Mouse (Mus musculus): Measurements from ENCODE around the gene Bcas1. TPM values are rescaled to one million over a fixed set of nuclear protein-coding genes. Genes with fewer than 3 reads are reported as not detected.
A peak's percentile ranks its signal among the peaks of the same experiment; 100 is the strongest.

Gene Bcas1
- total RNA-seq, 1 experiment: 2.9 TPM

DNA sequence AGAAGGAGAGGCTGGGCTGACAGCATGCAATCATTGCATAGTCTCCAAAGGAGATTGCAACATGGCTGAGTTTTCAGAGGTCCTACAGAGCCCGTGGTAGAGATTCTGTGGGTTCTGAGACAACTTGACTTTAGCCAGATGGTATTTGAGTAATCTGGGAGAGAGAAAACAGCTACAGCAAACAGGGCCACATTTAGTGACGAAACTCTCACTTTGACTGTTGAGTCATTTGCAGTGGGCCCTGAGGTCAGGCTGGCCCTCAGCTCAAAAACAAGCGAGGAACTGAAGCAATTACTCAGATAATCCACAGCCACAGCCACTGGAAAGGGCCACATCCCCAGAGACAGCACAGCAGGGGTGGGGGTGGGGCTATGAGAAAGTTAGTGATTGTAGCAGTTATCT, 105.6 kb downstream of the Bcas1 start:
- TF ChIP-seq MAFK (IDR thresholded peaks at IDR 0.05; ENCODE audit: insufficient read depth, low read depth, low read length) (no peak), ZC3H11A (IDR thresholded peaks at IDR 0.05; ENCODE audit: borderline replicate concordance, low read depth, low read length) (no peak), ZNF384 (IDR thresholded peaks at IDR 0.05; ENCODE audit: low read depth, low read length) (no peak), CHD2 (IDR thresholded peaks at IDR 0.05; ENCODE audit: low read depth, low read length) (no peak), HCFC1 (IDR thresholded peaks at IDR 0.05; ENCODE audit: borderline replicate concordance, insufficient read depth, low read length) (no peak)
- Histone ChIP-seq H3K36me3 (ENCODE audit: control insufficient read depth, insufficient read depth, low read length, poor library complexity, severe bottlenecking) (no peaks in the 10 kb centered on the region), H3K27ac (ENCODE audit: insufficient read depth, low read depth, low read length, poor library complexity, severe bottlenecking) (no peak overlapping the region), H3K9ac (ENCODE audit: insufficient read depth, low read depth, low read length, poor library complexity, severe bottlenecking) (no peak overlapping the region), H3K9me3 (ENCODE audit: control insufficient read depth, insufficient read depth, low read depth, low read length) (no peaks in the 10 kb centered on the region), H3K4me3 (ENCODE audit: insufficient read depth in 1 of 2, low read depth in 1 of 2, low read length in 2 of 2, poor library complexity in 1 of 2, severe bottlenecking in 1 of 2) (no peak overlapping the region), H3K4me1 (ENCODE audit: control insufficient read depth in 2 of 2, insufficient read depth in 2 of 2, low read length in 2 of 2, poor library complexity in 1 of 2) (peaks cover 2 to 9% of the 10 kb centered on the region in 2 experiments; a peak in 2 of 4 replicates)
- no peak for DNase-seq (ENCODE audit: low read depth, low spot score)
- in situ Hi-C loops (cut with MboI; ENCODE audit: low sequenced_read_pairs in 2 of 2, unreplicated experiment in 2 of 2): no loop called here

DNA sequence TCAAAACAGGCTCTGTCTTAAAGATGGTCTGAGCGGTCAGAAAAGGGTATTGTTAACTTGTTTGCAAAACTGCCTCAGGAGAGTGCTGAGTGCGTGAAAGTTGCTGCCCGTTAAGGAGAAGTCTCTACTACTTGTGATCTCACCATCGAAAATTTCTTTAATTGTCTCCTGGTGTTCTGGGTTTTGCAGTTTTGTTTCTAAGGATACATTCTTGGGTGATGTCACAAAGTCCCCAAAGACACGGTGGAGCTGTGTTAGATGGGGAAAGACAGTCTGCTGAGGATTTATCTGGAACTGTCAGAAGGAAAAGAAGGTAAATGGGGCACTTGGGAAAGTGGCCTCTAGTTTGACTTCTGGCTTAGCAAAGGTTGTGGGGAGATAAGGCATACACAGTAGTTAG, 106.1 kb downstream of the Bcas1 start:
- Histone ChIP-seq H3K9me3 (ENCODE audit: control insufficient read depth, insufficient read depth, low read depth, low read length) (no peaks in the 10 kb centered on the region), H3K4me3 (ENCODE audit: insufficient read depth in 1 of 2, low read depth in 1 of 2, low read length in 2 of 2, poor library complexity in 1 of 2, severe bottlenecking in 1 of 2) (no peak overlapping the region), H3K27ac (ENCODE audit: insufficient read depth, low read depth, low read length, poor library complexity, severe bottlenecking) (no peak overlapping the region), H3K4me1 (ENCODE audit: control insufficient read depth in 2 of 2, insufficient read depth in 2 of 2, low read length in 2 of 2, poor library complexity in 1 of 2) (peaks cover 2 to 9% of the 10 kb centered on the region in 2 experiments; a peak in 2 of 4 replicates), H3K9ac (ENCODE audit: insufficient read depth, low read depth, low read length, poor library complexity, severe bottlenecking) (no peak overlapping the region), H3K36me3 (ENCODE audit: control insufficient read depth, insufficient read depth, low read length, poor library complexity, severe bottlenecking) (no peaks in the 10 kb centered on the region)
- no peak for DNase-seq (ENCODE audit: low read depth, low spot score)
- TF ChIP-seq CHD2 (IDR thresholded peaks at IDR 0.05; ENCODE audit: low read depth, low read length) (no peak), HCFC1 (IDR thresholded peaks at IDR 0.05; ENCODE audit: borderline replicate concordance, insufficient read depth, low read length) (no peak)
- in situ Hi-C loops (cut with MboI; ENCODE audit: low sequenced_read_pairs in 2 of 2, unreplicated experiment in 2 of 2): no loop called here

DNA sequence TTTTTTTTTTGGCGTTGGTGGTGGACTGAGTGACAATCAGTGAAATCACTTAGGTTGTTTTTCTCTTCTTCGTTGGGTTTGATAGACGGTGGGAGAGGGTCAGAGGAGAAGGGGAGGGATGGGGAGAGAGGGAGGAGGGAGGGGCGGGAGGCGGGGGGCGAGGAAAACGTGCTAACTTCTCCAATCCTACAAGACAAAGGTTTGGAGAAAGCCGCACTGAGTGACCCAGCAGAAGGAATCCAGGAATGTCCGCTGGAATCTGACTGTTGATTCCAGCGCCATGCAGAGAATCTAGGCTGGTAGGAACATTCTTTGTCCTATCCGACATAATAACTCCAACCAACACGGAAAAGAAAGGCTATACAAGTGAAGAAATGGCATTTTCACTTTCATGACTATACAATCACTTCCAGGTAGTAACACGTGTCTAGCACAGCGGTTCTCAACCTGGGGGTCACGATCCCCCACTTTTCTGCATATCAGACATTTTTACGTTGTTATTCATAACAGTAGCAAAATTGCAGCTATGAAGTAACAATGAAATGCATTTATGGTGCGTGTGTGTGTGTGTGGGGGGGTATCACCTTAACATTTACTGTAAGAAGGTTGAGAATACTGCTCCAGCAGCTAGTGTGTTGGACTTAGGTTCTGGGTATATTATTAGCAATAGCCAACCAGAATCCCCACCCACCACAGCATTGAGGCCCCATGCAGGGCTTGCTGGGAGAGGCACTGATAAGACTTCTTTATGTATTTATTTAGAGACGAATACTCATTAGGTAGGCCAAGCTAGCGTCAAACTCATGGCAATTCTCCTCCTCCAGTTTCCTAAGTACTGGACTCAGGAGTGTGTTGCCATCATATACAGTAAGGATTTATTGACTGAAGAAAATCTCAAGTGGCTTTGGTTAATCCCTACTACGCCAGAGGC, 107.8 kb downstream of the Bcas1 start:
- H3K9ac ChIP-seq (ENCODE audit: insufficient read depth, low read depth, low read length, poor library complexity, severe bottlenecking): peak overlapping the region; percentile 70
- peaks cover 2 to 9% of the 10 kb centered on the region in 2 experiments; a peak in 2 of 4 replicates for H3K4me1 ChIP-seq (ENCODE audit: control insufficient read depth in 2 of 2, insufficient read depth in 2 of 2, low read length in 2 of 2, poor library complexity in 1 of 2)
- DNase-seq (ENCODE audit: low read depth, low spot score): no peak
- H3K9me3 ChIP-seq (ENCODE audit: control insufficient read depth, insufficient read depth, low read depth, low read length): no peaks in the 10 kb centered on the region
- in situ Hi-C loops (cut with MboI; ENCODE audit: low sequenced_read_pairs in 2 of 2, unreplicated experiment in 2 of 2): no loop called here
- H3K36me3 ChIP-seq (ENCODE audit: control insufficient read depth, insufficient read depth, low read length, poor library complexity, severe bottlenecking): no peaks in the 10 kb centered on the region
- TF ChIP-seq ZC3H11A (IDR thresholded peaks at IDR 0.05; ENCODE audit: borderline replicate concordance, low read depth, low read length) (no peak), CHD2 (IDR thresholded peaks at IDR 0.05; ENCODE audit: low read depth, low read length) (no peak), MAFK (IDR thresholded peaks at IDR 0.05; ENCODE audit: insufficient read depth, low read depth, low read length) (no peak), HCFC1 (IDR thresholded peaks at IDR 0.05; ENCODE audit: borderline replicate concordance, insufficient read depth, low read length) (no peak), ZNF384 (IDR thresholded peaks at IDR 0.05; ENCODE audit: low read depth, low read length) (no peak)
- no peak overlapping the region; the same call in 1 of the 2 replicates for H3K27ac ChIP-seq (ENCODE audit: insufficient read depth, low read depth, low read length, poor library complexity, severe bottlenecking)
- H3K4me3 ChIP-seq (ENCODE audit: insufficient read depth in 1 of 2, low read depth in 1 of 2, low read length in 2 of 2, poor library complexity in 1 of 2, severe bottlenecking in 1 of 2): peak overlapping the region; percentile 28 to 60

DNA sequence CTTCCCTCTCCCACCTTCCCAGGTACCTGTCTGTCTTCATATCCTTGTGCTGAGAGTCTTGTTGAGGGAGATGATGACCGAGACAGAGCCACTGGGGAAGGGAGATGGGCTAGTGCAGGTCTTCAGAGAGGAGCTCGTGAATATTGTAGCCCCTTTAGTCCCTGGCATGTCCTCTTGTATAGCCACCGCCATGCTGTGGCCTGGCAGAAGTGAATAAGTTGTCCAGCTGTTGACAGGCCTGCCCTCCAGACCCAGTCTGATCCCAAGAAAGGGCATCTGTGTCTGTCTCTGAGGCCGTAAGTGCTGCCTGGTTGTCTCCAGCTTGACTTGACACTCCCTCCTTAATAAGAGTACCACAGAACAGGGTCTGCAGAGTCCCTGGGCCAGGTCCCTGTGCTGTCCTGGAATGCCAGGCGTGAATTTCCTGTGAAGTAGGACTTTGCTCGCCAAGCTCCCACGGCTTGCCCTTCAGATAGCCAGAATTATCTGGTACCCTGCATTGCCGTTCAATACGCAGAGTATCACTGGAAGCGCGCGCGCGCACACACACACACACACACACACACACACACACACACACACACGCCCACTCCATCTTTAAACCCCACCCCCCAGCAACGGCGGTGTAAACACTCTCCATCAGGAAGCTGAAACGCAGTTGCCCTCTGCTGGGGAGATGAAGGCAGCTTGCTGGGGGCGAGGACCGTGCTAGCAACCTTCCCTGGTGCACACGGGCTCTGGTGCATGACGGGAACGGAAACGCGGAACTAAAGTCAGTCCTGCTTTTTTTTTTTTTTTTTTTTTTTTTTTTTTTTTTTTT, 108.7 kb downstream of the Bcas1 start:
- Histone ChIP-seq H3K4me3 (ENCODE audit: insufficient read depth in 1 of 2, low read depth in 1 of 2, low read length in 2 of 2, poor library complexity in 1 of 2, severe bottlenecking in 1 of 2) (peak overlapping the region; percentile 28 to 60), H3K36me3 (ENCODE audit: control insufficient read depth, insufficient read depth, low read length, poor library complexity, severe bottlenecking) (no peaks in the 10 kb centered on the region), H3K4me1 (ENCODE audit: control insufficient read depth in 2 of 2, insufficient read depth in 2 of 2, low read length in 2 of 2, poor library complexity in 1 of 2) (peaks cover 2 to 7% of the 10 kb centered on the region in 2 experiments; a peak in 2 of 4 replicates), H3K27ac (ENCODE audit: insufficient read depth, low read depth, low read length, poor library complexity, severe bottlenecking) (no peak overlapping the region), H3K9me3 (ENCODE audit: control insufficient read depth, insufficient read depth, low read depth, low read length) (no peaks in the 10 kb centered on the region), H3K9ac (ENCODE audit: insufficient read depth, low read depth, low read length, poor library complexity, severe bottlenecking) (peak overlapping the region; percentile 8; the same call in 1 of the 2 replicates)
- in situ Hi-C loops (cut with MboI; ENCODE audit: low sequenced_read_pairs in 2 of 2, unreplicated experiment in 2 of 2): no loop called here
- TF ChIP-seq ZC3H11A (IDR thresholded peaks at IDR 0.05; ENCODE audit: borderline replicate concordance, low read depth, low read length) (0 out of 2 replicates have a peak, but pooled peaks have one; percentile 41), MAFK (IDR thresholded peaks at IDR 0.05; ENCODE audit: insufficient read depth, low read depth, low read length) (no peak), HCFC1 (IDR thresholded peaks at IDR 0.05; ENCODE audit: borderline replicate concordance, insufficient read depth, low read length) (0 out of 2 replicates have a peak, but pooled peaks have one; percentile 25), CHD2 (IDR thresholded peaks at IDR 0.05; ENCODE audit: low read depth, low read length) (no peak), ZNF384 (IDR thresholded peaks at IDR 0.05; ENCODE audit: low read depth, low read length) (peak; percentile 98)
- peak; percentile 84 for DNase-seq (ENCODE audit: low read depth, low spot score)

All from ES-E14 (cell line).